Mouse (Mus musculus): Measurements from ENCODE around the gene Fbxl15. TPM values are rescaled to one million over a fixed set of nuclear protein-coding genes. Genes with fewer than 3 reads are reported as not detected.

Fbxl15 gene
- total RNA-seq, 2 experiments from 2014 or later: 2.9 TPM

DNA sequence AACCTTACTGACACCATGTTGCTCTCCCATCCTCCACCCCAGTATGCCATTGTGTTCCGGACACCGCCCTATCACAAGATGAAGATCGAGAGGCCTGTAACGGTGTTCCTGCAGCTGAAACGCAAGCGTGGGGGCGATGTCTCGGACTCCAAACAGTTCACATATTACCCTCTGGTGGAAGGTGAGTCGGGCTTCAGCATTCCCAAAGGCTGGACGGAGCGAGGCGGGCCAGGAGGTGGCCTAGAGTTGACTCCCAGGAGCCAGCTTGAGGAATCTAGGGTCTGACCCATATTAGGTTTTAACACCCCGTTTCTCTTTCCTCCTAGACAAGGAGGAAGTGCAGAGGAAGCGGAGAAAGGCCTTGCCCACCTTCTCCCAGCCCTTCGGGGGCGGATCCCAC is 19.7 kb upstream of the Fbxl15 start:
- DNase-seq: peak; percentile 8

DNA sequence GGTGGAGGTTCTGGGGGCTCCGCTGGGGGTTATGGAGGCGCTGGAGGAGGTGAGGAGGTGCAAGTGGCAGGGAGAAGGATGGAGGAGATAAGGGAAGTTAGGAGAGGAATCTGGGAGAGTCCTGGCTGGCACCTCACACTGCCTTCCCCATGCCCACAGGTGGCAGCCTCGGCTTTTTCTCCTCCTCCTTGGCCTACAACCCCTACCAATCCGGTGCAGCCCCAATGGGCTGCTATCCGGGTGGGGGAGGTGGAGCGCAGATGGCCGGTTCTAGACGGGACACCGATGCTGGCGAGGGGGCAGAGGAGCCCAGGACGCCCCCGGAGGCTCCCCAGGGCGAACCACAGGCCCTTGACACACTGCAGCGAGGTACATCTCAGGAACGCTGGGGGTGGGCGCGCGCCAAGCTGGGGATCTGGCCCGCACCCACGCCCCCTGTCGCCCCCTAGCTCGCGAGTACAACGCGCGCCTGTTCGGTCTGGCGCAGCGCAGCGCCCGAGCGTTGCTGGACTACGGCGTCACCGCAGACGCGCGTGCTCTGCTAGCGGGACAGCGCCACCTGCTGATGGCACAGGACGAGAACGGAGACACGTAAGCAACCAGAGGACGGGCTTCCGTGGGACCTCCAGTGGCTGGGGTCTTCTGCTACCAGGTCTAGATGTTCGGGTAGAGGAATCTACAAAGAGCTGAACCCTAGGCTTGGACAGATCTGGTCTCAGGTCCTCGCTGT is 19.1 kb upstream of the Fbxl15 start:
- peak; percentile 71 for DNase-seq

DNA sequence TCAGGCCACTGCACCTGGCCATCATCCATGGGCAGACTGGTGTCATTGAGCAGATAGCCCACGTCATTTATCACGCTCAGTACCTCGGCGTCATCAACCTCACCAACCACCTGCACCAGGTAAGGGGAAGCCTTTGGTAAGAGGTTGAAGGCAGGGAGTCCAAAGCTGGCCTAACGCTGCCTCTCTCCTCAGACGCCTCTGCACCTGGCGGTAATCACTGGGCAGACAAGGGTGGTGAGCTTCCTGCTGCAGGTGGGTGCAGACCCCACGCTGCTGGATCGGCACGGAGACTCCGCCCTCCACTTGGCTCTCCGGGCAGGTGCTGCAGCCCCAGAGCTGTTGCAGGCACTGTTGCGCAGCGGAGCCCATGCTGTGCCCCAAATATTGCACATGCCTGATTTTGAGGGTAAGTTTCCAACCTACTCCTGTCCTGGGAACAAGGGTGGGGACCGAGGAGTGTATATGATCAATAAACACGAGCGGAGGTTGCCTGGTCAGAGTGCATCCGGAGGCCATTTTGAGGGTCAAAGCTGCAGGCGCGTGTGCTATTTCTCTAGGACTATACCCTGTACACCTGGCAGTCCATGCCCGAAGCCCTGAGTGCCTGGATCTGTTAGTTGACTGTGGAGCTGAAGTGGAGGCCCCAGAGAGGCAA is 18.2 kb upstream of the Fbxl15 start:
- peak; percentile 4 for DNase-seq

DNA sequence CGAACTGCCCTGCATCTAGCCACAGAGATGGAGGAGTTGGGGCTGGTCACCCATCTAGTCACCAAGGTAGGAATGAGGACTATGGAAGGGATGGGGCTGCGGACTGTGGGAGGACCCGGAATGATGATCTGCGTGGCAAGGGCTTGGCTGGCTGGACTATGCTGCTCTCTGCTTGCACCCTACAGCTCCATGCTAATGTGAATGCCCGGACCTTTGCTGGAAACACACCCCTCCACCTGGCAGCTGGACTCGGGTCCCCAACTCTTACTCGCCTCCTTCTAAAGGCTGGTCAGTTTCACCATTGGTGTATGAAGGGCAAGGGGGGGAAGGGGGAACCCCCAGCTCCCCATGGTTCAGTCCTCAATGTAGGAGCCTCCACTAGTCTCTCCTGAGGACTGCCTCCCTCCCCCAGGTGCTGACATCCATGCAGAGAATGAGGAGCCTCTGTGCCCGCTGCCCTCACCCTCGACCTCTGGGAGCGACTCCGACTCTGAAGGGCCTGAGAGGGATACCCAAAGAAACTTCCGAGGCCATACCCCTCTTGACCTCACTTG is 17.6 kb upstream of the Fbxl15 start:
- peak; percentile 4 for DNase-seq

DNA sequence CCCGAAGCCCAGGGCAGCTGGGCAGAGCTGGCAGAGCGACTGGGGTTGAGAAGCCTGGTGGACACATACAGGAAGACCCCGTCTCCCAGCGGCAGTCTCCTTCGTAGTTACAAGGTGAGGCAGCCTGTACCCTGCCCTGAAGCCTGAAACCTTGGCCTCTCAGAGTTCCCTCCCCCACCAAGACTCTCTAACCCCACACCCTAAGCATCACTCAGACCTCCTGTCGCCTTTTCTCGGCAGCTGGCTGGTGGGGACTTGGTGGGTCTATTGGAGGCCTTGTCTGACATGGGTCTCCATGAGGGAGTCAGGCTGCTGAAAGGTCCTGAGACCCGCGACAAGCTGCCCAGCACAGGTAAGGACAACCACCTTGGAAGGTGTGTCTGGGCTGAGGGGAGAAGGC is 16.6 kb upstream of the Fbxl15 start:
- DNase-seq: peak; percentile 4

DNA sequence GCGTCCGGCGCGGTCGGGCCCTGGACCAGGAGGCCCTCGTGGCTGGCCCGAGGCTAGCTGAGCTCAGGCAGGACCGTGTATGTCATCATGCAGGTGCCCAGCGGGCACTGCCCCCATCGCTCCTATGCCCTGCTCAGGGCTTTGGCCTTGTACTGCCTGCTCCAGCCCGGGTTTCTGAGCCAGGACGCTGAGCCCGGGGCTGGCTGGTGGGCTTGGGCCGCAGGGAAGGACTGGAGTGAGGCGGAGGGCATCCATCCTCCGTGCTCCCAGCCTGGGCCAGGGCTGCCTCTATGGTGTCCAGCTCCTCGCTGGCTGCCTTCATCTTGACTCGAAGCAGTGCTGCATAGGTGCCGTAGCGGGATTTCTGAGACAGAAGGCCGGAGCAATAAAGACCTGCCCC is 15.4 kb upstream of the Fbxl15 start:
- DNase-seq: peak; percentile 5

DNA sequence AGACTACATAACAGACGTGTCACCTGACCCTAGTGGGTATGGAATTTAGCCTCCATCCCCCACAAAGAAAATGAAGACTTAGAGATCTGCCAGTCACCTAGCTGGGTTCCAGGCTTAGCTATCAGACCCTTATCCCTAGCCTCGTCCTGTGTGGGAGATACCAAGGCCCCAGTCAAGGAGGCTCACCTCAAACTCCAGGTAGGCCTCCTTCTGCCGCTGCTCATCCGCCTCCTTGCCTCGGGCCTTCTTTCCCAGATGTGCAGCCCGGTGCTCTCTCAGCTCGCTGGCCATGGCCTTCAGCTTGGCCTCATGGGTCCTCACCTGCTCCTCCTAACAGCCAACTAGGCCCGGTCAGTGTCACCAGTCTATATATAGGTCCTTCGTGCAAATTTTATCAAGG is 14.9 kb upstream of the Fbxl15 start:
- DNase-seq: peak; percentile 2

DNA sequence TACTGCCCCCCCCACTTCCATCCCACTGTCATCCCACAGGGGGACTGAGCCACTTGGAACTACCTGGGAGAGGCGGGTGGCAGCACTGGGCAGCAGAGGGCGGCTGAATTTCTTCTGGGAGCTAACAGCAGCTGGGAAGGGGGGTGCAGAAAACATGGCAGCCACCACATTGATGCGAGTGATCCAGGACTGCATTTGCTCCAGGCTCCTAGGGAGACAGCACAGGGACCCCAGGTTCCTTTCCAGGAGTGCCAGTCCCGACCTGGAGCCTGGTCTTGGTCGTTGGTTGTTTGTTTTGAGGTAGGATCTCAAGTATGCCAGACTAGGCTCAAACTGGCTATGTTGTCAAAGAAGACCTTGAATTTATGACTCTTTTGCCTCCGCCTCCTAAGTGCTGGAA is 14.4 kb upstream of the Fbxl15 start:
- peak; percentile 3 for DNase-seq

DNA sequence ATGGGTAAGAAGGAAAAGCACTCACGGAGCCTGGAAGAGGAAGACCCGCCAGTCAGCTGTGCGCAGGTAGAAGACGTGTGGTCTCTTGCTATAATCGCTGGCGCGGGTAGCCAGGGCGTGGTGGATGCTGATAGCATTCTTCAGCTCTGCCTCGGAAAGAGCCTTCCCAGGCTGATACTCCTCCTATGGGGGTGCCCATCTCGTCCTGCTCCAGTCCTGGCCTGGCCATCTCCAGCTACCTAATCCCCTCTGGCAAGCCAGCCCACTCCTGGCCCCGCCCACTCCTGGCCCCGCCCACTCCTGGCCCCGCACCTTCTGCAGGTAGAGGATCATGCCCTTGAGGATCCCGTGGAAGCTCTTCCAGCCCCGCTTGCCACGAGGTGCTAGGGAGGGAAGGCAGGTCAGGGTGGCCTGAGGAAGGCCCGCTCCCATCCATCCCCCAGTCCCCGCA is 13.8 kb upstream of the Fbxl15 start:
- DNase-seq: peak; percentile 7

DNA sequence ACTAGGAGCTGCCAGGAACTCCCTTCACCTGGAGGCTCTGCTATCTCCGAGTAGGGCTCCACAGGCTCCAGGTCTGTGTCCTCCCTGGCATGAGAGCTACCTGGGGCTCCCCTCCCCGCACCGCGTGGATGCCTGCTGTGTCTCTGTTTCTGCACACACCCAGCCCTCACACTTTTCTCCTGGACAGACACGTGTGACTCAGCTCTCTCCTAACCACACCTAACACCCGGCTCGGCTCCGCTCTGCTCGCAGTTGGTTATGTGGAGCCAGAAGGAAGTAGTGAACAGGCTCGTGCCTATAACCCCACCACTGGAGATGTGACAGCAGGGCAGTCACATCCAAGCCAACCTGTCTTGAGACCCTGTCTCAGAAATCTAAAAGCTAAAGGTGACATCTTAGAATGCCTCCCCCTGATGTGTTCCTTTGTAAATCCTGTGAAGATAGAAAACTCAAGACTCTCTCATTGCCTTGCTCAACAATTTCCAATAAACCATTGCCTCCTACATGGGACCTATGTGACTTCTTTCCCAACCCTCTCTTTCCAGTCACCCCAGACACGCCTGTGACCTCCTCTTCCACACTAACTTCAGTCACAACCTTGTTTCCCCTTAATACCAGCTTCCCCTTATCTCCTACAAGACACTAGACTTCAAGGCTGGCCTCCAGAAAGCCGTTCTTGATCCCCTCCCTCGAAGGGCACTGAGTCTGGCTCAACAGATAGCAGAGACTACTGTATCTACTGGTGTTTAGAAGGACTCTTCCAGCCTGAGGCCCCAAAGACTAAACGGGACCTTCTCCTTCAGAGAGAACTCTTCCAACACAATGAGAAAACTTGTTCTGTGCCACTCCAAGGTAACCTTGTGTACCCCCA is 12.9 kb upstream of the Fbxl15 start:
- no peak for DNase-seq

DNA sequence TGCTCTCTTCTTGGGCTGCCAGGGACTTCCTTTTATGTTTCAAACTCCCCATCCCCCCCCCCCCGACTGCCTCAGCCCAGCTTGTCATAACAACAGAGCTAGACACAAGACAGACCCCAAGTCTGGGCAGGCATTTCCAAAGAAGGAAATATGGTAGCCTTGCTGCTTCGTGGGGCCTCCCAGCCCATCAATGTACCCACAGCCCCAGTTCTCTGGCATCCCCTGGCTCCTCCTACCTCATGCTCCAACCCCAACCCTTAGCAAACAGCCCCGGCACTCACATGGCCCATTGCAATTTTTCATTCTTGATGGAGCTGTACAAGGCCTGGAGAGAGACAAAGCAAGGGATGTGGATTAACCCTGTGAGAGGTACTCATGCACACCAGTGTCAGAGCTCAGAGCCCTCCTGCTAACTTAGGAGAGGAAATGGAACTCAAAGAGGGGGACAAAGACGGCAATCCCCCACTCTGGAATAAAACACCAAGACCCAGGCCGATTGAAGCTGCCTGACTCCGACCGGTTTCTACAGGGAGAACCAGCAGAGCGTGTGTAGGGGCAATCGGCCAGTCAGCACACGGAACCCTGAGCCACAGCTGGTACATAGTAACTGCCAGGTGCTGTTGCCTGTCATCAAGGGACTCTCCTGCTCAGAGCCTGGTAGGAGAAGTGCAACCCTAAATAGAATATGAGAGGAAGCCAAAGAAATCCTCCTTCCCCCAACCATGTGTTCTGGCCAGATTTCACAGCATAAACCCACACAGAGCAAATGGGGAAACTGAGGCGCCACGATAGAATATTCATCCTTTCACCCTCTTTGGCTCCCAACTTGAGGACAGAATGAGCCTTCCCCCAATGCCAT is 12.0 kb upstream of the Fbxl15 start:
- peak; percentile 3 for DNase-seq

DNA sequence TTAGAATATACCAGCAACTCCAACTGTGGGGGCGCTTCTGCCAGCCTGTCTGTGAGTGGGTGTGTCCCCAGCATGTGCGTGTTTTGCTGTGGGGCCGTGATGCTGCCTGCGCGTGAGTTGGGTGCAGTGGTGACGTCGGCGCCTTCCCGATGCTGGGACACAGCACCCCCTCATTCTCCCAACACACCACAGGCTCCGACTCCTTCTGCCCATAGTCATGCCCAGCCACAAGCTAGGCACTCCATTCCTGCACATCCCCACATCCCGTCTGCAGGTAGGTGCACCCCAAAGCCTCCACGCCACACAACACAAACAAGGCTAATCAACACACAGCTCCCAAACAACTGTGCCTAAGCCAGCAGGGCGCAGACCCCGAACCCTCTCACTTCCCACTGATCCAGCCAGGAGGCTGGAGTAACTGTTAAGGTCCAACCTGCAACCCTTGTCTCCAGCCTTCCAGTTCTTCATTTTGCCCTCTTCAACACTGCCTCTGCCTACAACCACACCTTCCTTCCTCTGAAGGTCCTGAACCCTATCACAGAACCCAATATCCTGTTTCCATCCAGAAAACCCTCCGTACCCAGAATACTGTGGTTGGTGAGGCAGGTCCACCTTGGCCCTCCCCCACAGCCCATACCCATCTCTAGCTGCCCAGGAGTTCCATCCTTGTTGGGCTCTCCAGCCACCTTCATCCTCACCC is 11.0 kb upstream of the Fbxl15 start:
- DNase-seq: peak; percentile 4

DNA sequence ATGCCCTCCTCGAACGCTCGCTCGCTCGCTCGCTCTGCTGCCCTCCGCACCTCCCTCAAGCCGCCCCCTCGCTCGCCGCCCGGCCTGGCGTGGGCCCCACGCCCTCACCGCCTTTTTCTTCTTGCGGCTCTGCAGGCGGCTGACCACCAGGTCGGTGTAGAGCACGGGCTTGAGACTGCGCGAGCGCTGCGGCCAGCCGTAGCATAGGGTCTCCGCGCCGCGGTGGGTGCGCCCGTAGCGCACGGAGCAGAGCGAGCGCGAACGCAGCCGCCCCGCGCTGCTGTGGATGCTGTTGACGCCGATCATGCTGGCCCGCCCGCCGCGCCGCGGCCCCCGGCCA is 10.5 kb upstream of the Fbxl15 start:
- DNase-seq: peak; percentile 2

DNA sequence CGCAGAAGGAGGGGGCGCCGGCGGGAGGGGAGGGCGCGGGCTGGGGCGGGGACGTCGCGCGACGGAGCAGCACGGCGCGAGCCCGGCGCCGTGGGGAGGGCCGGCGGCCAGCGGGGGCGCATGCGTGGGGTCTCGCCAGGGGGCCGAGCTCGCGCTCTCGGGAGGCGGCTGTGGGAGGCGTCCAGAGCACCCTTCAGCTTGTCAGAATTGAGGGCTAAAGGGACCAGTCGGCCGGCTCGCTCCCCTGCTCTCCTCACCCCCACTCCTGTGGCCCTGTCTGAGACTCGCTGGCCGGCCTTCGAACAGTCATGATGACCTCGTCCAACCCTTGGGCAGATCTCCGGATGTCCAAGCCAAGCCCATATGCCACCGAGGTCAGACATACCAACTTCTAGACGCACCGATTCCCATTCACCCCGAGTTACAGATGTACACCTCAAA is 9.9 kb upstream of the Fbxl15 start:
- DNase-seq: peak; percentile 24

DNA sequence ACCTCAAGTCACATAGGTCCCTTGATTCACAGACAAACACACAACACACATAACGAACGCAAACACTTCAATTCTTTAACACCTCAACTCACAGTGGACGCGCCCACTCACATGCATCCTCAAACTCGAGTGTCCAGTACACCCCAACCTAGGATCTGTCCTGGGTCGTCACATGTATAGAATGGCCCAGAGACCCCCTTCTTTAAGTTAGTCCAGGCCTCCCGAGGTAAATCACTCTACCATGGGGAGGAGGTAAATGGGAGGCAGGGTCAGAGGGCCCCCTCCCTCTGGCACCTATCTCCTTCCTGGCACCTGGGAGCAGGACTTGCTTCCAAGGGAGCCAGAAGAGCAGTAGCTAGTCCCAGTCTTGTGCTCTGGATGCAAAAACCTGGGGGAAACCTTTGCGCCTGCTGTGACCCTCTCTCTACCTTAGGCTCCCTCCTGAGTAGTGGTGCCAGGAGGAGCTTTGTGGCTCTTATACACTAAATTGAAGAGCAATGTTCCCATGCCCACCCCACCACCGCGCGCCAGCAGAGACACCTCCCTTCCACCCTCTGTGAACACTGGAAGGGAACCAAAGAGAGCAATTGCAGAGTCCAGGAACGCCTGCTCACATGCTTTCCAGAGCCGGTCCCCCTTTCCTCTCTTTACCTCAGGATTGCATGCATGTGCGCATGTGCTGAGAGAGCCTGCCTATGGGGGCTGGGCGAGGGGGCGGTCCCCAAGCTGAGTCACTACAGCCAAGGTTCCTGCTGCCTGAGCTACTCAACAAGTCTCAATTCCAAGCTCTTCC is 9.2 kb upstream of the Fbxl15 start:
- peak; percentile 3 for DNase-seq

DNA sequence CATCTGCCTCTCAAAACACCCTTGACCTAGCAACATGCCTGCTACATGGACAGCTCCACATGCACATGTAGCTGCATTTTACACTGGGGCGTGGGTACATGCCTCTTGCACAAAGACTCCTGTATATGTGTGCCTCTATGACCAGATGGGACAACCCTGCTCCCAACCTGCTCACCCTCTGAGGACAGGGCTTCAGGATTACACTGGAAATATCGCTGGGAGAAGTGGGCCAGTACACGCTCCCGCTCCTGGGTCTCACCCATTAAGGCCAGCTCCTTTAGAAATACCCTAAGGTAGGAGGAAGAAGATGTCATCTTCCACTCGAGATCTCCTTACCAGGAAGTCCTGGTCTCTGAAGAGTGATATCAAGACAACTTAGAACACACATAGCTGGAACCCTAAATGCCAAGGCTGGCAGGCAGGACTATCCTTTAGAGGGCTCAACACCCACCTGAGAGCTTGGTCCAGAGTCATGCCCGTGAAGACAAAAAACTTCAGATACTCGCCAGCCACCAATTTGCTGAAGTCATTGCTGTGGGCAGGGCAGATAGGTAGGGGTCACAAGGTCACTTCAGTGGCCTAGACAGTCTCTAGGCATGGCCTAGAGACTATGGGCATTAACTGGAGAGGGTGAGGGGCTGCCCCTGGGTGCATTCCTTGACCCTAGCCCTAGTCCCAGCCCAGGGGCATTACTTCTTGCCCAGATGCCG is 7.8 kb upstream of the Fbxl15 start:
- no peak for DNase-seq

DNA sequence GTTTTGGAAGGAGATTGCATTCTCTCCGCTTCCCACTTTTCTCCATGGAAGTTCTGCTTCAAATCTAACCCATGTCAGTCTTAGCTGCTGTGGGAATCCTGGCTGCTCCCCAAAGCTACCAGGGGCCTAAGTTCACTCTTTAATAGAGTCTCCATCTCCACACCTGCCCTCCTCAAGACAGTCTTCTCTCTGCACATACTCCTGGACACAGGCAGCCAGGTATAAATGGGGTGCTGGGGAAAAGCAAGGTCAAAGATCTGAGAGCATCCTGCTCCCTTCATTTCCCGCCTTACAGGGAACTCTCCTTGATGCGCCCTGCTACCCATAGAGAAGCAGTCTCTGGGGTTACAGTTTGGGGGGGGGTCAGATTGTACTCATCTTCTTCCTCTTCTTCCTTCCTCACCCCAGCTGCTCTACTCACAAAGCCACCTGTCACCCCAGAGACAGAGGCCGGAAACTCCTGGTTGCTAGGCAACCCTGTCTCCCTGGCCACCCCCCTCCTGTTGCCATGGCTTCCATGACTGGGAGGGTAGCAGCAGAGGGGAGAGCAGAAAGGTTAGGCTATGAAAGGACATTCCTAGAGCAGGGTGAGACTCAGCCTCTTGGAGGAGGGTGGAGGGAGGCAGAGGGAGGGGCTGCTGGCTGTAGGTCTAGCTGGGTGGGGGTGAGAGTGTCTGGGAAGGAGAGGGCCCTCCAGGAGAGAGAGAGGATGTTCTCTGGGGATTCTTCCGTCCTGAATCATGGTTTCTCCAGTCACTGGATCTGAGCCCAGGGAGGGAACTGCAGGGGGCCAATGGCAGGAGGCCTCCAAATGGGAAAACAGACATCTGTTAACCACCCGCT is 6.7 kb upstream of the Fbxl15 start:
- DNase-seq: no peak

Measured in gastrocnemius, postnatal 25 days (tissue).